Mouse (Mus musculus): ENCODE measurements around the gene Iqub. TPM values are rescaled to one million over a fixed set of nuclear protein-coding genes. Genes with fewer than 3 reads are reported as not detected.

The Iqub gene
- polyA plus RNA-seq, 1 experiment from 2014 or later = 1.4 TPM

GRCm38 (mm10) chr6:24542393-24542792 is 27.5 kb upstream of the Iqub start:
- ATAC-seq (ENCODE audit: low FRiP score) = no peak
- Histone ChIP-seq H3K9me3 (ENCODE audit: control insufficient read depth, low read length) (no peaks in the 10 kb centered on the region), H3K4me2 (replicated peaks; ENCODE audit: low read depth, low read length) (no peak overlapping the region), H3K27me3 (ENCODE audit: control insufficient read depth, insufficient read depth, low read length) (no peaks in the 10 kb centered on the region), H3K9ac (ENCODE audit: low read depth, low read length) (no peak overlapping the region), H3K36me3 (ENCODE audit: control insufficient read depth, insufficient read depth, low read length) (no peaks in the 10 kb centered on the region), H3K4me1 (replicated peaks; ENCODE audit: control insufficient read depth, insufficient read depth, low read length) (no peaks in the 10 kb centered on the region), H3K27ac (ENCODE audit: low read depth, low read length) (no peak overlapping the region), H3K4me3 (ENCODE audit: low read depth, low read length) (no peak overlapping the region)
- DNase-seq (ENCODE audit: low spot score) = no peak

- ATAC-seq (ENCODE audit: low FRiP score) (no peak), DNase-seq (ENCODE audit: low spot score) (no peak)
- Histone ChIP-seq H3K9me3 (ENCODE audit: control insufficient read depth, low read length) (no peaks in the 10 kb centered on the region), H3K36me3 (ENCODE audit: control insufficient read depth, insufficient read depth, low read length) (no peaks in the 10 kb centered on the region), H3K9ac (ENCODE audit: low read depth, low read length) (no peak overlapping the region), H3K4me2 (replicated peaks; ENCODE audit: low read depth, low read length) (no peak overlapping the region), H3K27ac (ENCODE audit: low read depth, low read length) (no peak overlapping the region), H3K4me3 (ENCODE audit: low read depth, low read length) (no peak overlapping the region), H3K27me3 (ENCODE audit: control insufficient read depth, insufficient read depth, low read length) (no peaks in the 10 kb centered on the region), H3K4me1 (replicated peaks; ENCODE audit: control insufficient read depth, insufficient read depth, low read length) (no peaks in the 10 kb centered on the region)
- 83% methylated on average over 4 of the region's 4 CpGs for WGBS
Measured at GRCm38 (mm10) chr6:24540106-24540505, 25.2 kb upstream of the Iqub start.

- ATAC-seq (ENCODE audit: low FRiP score) (no peak), DNase-seq (ENCODE audit: low spot score) (no peak)
- Histone ChIP-seq H3K27ac (ENCODE audit: low read depth, low read length) (no peak overlapping the region), H3K4me1 (replicated peaks; ENCODE audit: control insufficient read depth, insufficient read depth, low read length) (no peaks in the 10 kb centered on the region), H3K4me3 (ENCODE audit: low read depth, low read length) (no peak overlapping the region), H3K9me3 (ENCODE audit: control insufficient read depth, low read length) (no peaks in the 10 kb centered on the region), H3K36me3 (ENCODE audit: control insufficient read depth, insufficient read depth, low read length) (no peaks in the 10 kb centered on the region), H3K9ac (ENCODE audit: low read depth, low read length) (no peak overlapping the region), H3K4me2 (replicated peaks; ENCODE audit: low read depth, low read length) (no peak overlapping the region), H3K27me3 (ENCODE audit: control insufficient read depth, insufficient read depth, low read length) (no peaks in the 10 kb centered on the region)
- WGBS = 94% methylated on average over 3 of the region's 3 CpGs
Measured at GRCm38 (mm10) chr6:24538435-24538834, 23.6 kb upstream of the Iqub start.

- H3K4me2 ChIP-seq (replicated peaks; ENCODE audit: low read depth, low read length) = no peak overlapping the region
- ATAC-seq (ENCODE audit: low FRiP score) = no peak
Measured at GRCm38 (mm10) chr6:24532804-24533203, 17.9 kb upstream of the Iqub start.

GRCm38 (mm10) chr6:24530711-24531420 is 16.0 kb upstream of the Iqub start:
- H3K4me1 ChIP-seq (replicated peaks; ENCODE audit: control insufficient read depth, insufficient read depth, low read length) = no peaks in the 10 kb centered on the region
- H3K4me2 ChIP-seq (replicated peaks; ENCODE audit: low read depth, low read length) = peak overlapping the region; percentile 18
- DNase-seq (ENCODE audit: low spot score) (no peak), ATAC-seq (ENCODE audit: low FRiP score) (no peak)
- no peak overlapping the region for H3K27ac ChIP-seq (ENCODE audit: low read depth, low read length)
- H3K9ac ChIP-seq (ENCODE audit: low read depth, low read length) = no peak overlapping the region
- no peak overlapping the region for H3K4me3 ChIP-seq (ENCODE audit: low read depth, low read length)
- H3K27me3 ChIP-seq (ENCODE audit: control insufficient read depth, insufficient read depth, low read length) = no peaks in the 10 kb centered on the region
- H3K36me3 ChIP-seq (ENCODE audit: control insufficient read depth, insufficient read depth, low read length) = no peaks in the 10 kb centered on the region
- H3K9me3 ChIP-seq (ENCODE audit: control insufficient read depth, low read length) = no peaks in the 10 kb centered on the region
- WGBS = 56% methylated on average over 11 of the region's 11 CpGs

More at GRCm38 (mm10) chr6:24532804-24533203, 17.9 kb upstream of the Iqub start:
- Histone ChIP-seq H3K4me1 (replicated peaks; ENCODE audit: control insufficient read depth, insufficient read depth, low read length) (no peaks in the 10 kb centered on the region), H3K9me3 (ENCODE audit: control insufficient read depth, low read length) (no peaks in the 10 kb centered on the region), H3K27me3 (ENCODE audit: control insufficient read depth, insufficient read depth, low read length) (no peaks in the 10 kb centered on the region), H3K4me3 (ENCODE audit: low read depth, low read length) (no peak overlapping the region), H3K9ac (ENCODE audit: low read depth, low read length) (no peak overlapping the region), H3K27ac (ENCODE audit: low read depth, low read length) (no peak overlapping the region), H3K36me3 (ENCODE audit: control insufficient read depth, insufficient read depth, low read length) (no peaks in the 10 kb centered on the region)
- WGBS = 85% methylated on average over 3 of the region's 3 CpGs
- DNase-seq (ENCODE audit: low spot score) = no peak

- no peak overlapping the region for H3K4me3 ChIP-seq (ENCODE audit: low read depth, low read length)
- H3K4me2 ChIP-seq (replicated peaks; ENCODE audit: low read depth, low read length) = peak overlapping the region; percentile 18; the same call in 1 of the 2 replicates
- 23% methylated on average over 4 of the region's 4 CpGs for WGBS
Measured at GRCm38 (mm10) chr6:24530166-24530565, 15.3 kb upstream of the Iqub start.

GRCm38 (mm10) chr6:24528064-24528243 is 13.1 kb upstream of the Iqub start, which contains the start of gene Asb15:
Gene Asb15 (plus strand): TSS chr6:24528144.
- 55% methylated on average over 2 of the region's 2 CpGs for WGBS
- H3K9me3 ChIP-seq (ENCODE audit: control insufficient read depth, low read length) = no peaks in the 10 kb centered on the region
- DNase-seq (ENCODE audit: low spot score) (peak; percentile 4), ATAC-seq (ENCODE audit: low FRiP score) (peak; percentile 31; the same call in 1 of the 2 replicates)
- H3K4me1 ChIP-seq (replicated peaks; ENCODE audit: control insufficient read depth, insufficient read depth, low read length) = no peaks in the 10 kb centered on the region
- H3K4me2 ChIP-seq (replicated peaks; ENCODE audit: low read depth, low read length) = peak within 1 kb of the TSS; percentile 51
- peak within 1 kb of the TSS; percentile 58 for H3K9ac ChIP-seq (ENCODE audit: low read depth, low read length)
- H3K36me3 ChIP-seq (ENCODE audit: control insufficient read depth, insufficient read depth, low read length) = no peaks in the 10 kb centered on the region
- H3K27me3 ChIP-seq (ENCODE audit: control insufficient read depth, insufficient read depth, low read length) = no peaks in the 10 kb centered on the region
- H3K4me3 ChIP-seq (ENCODE audit: low read depth, low read length) = peak within 1 kb of the TSS; percentile 66
- no peak within 1 kb of the TSS for H3K27ac ChIP-seq (ENCODE audit: low read depth, low read length)

More at GRCm38 (mm10) chr6:24530166-24530565, 15.3 kb upstream of the Iqub start:
- H3K27ac ChIP-seq (ENCODE audit: low read depth, low read length) = no peak overlapping the region
- H3K4me1 ChIP-seq (replicated peaks; ENCODE audit: control insufficient read depth, insufficient read depth, low read length) = no peaks in the 10 kb centered on the region
- no peak overlapping the region for H3K9ac ChIP-seq (ENCODE audit: low read depth, low read length)
- no peaks in the 10 kb centered on the region for H3K36me3 ChIP-seq (ENCODE audit: control insufficient read depth, insufficient read depth, low read length)
- H3K9me3 ChIP-seq (ENCODE audit: control insufficient read depth, low read length) = no peaks in the 10 kb centered on the region
- DNase-seq (ENCODE audit: low spot score) = peak; percentile 62
- ATAC-seq (ENCODE audit: low FRiP score) = no peak
- H3K27me3 ChIP-seq (ENCODE audit: control insufficient read depth, insufficient read depth, low read length) = no peaks in the 10 kb centered on the region

- no peak within 1 kb of the TSS for H3K27ac ChIP-seq (ENCODE audit: low read depth, low read length)
- under 1% methylated on average over 53 of the region's 53 CpGs for WGBS
Measured at GRCm38 (mm10) chr6:24527155-24528063, 12.5 kb upstream of the Iqub start, which contains the start of gene Ndufa5. Gene Ndufa5 (minus strand): TSS chr6:24528013.

More at GRCm38 (mm10) chr6:24527155-24528063, 12.5 kb upstream of the Iqub start, which contains the start of gene Ndufa5:
- peak within 1 kb of the TSS; percentile 58 for H3K9ac ChIP-seq (ENCODE audit: low read depth, low read length)
- ATAC-seq (ENCODE audit: low FRiP score) (peak; percentile 98), DNase-seq (ENCODE audit: low spot score) (peak; percentile 97)
- H3K27me3 ChIP-seq (ENCODE audit: control insufficient read depth, insufficient read depth, low read length) = no peaks in the 10 kb centered on the region
- no peaks in the 10 kb centered on the region for H3K4me1 ChIP-seq (replicated peaks; ENCODE audit: control insufficient read depth, insufficient read depth, low read length)
- no peaks in the 10 kb centered on the region for H3K9me3 ChIP-seq (ENCODE audit: control insufficient read depth, low read length)
- no peaks in the 10 kb centered on the region for H3K36me3 ChIP-seq (ENCODE audit: control insufficient read depth, insufficient read depth, low read length)
- H3K4me2 ChIP-seq (replicated peaks; ENCODE audit: low read depth, low read length) = peak within 1 kb of the TSS; percentile 51
- H3K4me3 ChIP-seq (ENCODE audit: low read depth, low read length) = peak within 1 kb of the TSS; percentile 66
